Mouse (Mus musculus): ENCODE results near the gene Haus5. TPM values are rescaled to one million over a fixed set of nuclear protein-coding genes. Genes with fewer than 3 reads are reported as not detected.

The Haus5 gene
- polyA plus RNA-seq, 1 experiment from 2014 or later, result 45.2 TPM

Other genes with a start within 250 kb of the Haus5 start
- 0.72 and 1.2 TPM in 2 replicates for gene Hcst, start 245.1 kb downstream of the Haus5 start, polyA plus RNA-seq (2016; fragmentation: Nextera tagmentation; extraction: Ambion mirVana)
- 1.4 and 2.1 TPM in 2 replicates for gene Nfkbid, start 243.3 kb downstream of the Haus5 start, polyA plus RNA-seq (2016; fragmentation: Nextera tagmentation; extraction: Ambion mirVana)
- gene Aplp1, start 219.5 kb downstream of the Haus5 start, polyA plus RNA-seq (2016; fragmentation: Nextera tagmentation; extraction: Ambion mirVana), result 368 and 386 TPM in 2 replicates
- gene Kirrel2, start 207.3 kb downstream of the Haus5 start, polyA plus RNA-seq (2016; fragmentation: Nextera tagmentation; extraction: Ambion mirVana), result 13.5 and 14.6 TPM in 2 replicates
- gene Nphs1, start 206.7 kb downstream of the Haus5 start, polyA plus RNA-seq (2016; fragmentation: Nextera tagmentation; extraction: Ambion mirVana), result 2.0 and 3.3 TPM in 2 replicates
- gene Prodh2, start 171.4 kb downstream of the Haus5 start, polyA plus RNA-seq (2016; fragmentation: Nextera tagmentation; extraction: Ambion mirVana), result not detected in 2 replicates
- gene Arhgap33, start 129.9 kb downstream of the Haus5 start, polyA plus RNA-seq (2016; fragmentation: Nextera tagmentation; extraction: Ambion mirVana), result 78.3 and 90.0 TPM in 2 replicates
- gene Hspb6, start 112.8 kb downstream of the Haus5 start, polyA plus RNA-seq (2016; fragmentation: Nextera tagmentation; extraction: Ambion mirVana), result 5.4 and 6.0 TPM in 2 replicates
- gene Proser3, start 112.7 kb downstream of the Haus5 start, polyA plus RNA-seq (2016; fragmentation: Nextera tagmentation; extraction: Ambion mirVana), result 9.7 and 11.0 TPM in 2 replicates
- gene Lin37, start 105.2 kb downstream of the Haus5 start, polyA plus RNA-seq (2016; fragmentation: Nextera tagmentation; extraction: Ambion mirVana), result 52.8 and 53.4 TPM in 2 replicates
- 83.8 and 87.9 TPM in 2 replicates for gene U2af1l4, start 101.7 kb downstream of the Haus5 start, polyA plus RNA-seq (2016; fragmentation: Nextera tagmentation; extraction: Ambion mirVana)
- 16.2 and 17.1 TPM in 2 replicates for gene Gm49396, start 101.7 kb downstream of the Haus5 start, polyA plus RNA-seq (2016; fragmentation: Nextera tagmentation; extraction: Ambion mirVana)
- 137 and 143 TPM in 2 replicates for gene Psenen, start 101.4 kb downstream of the Haus5 start, polyA plus RNA-seq (2016; fragmentation: Nextera tagmentation; extraction: Ambion mirVana)
- gene Igflr1, start 99.6 kb downstream of the Haus5 start, polyA plus RNA-seq (2016; fragmentation: Nextera tagmentation; extraction: Ambion mirVana), result 4.1 and 5.7 TPM in 2 replicates
- gene Kmt2b, start 76.3 kb downstream of the Haus5 start, polyA plus RNA-seq (2016; fragmentation: Nextera tagmentation; extraction: Ambion mirVana), result 12.2 and 13.7 TPM in 2 replicates
- gene Zbtb32, start 66.1 kb downstream of the Haus5 start, polyA plus RNA-seq (2016; fragmentation: Nextera tagmentation; extraction: Ambion mirVana), result 0.22 and 0.47 TPM in 2 replicates
- gene Upk1a, start 52.1 kb downstream of the Haus5 start, polyA plus RNA-seq (2016; fragmentation: Nextera tagmentation; extraction: Ambion mirVana), result 1.6 and 1.9 TPM in 2 replicates
- 912 and 934 TPM in 2 replicates for gene Cox6b1, start 38.8 kb downstream of the Haus5 start, polyA plus RNA-seq (2016; fragmentation: Nextera tagmentation; extraction: Ambion mirVana)
- not detected in 2 replicates for gene Etv2, start 29.1 kb downstream of the Haus5 start, polyA plus RNA-seq (2016; fragmentation: Nextera tagmentation; extraction: Ambion mirVana)
- gene Rbm42, start 14.7 kb downstream of the Haus5 start, polyA plus RNA-seq (2016; fragmentation: Nextera tagmentation; extraction: Ambion mirVana), result 163 and 167 TPM in 2 replicates
- gene Pmis2, start 6.6 kb upstream of the Haus5 start, polyA plus RNA-seq (2016; fragmentation: Nextera tagmentation; extraction: Ambion mirVana), result not detected in 2 replicates
- gene 2200002J24Rik, start 33.9 kb upstream of the Haus5 start, polyA plus RNA-seq (2016; fragmentation: Nextera tagmentation; extraction: Ambion mirVana), result not detected in 2 replicates
- gene Atp4a, start 47.2 kb upstream of the Haus5 start, polyA plus RNA-seq (2016; fragmentation: Nextera tagmentation; extraction: Ambion mirVana), result 1.3 and 2.0 TPM in 2 replicates
- gene Tmem147, start 64.5 kb upstream of the Haus5 start, polyA plus RNA-seq (2016; fragmentation: Nextera tagmentation; extraction: Ambion mirVana), result 185 and 194 TPM in 2 replicates
- gene Gapdhs, start 78.7 kb upstream of the Haus5 start, polyA plus RNA-seq (2016; fragmentation: Nextera tagmentation; extraction: Ambion mirVana), result 1.4 and 1.5 TPM in 2 replicates
- 1.1 and 2.6 TPM in 2 replicates for gene Sbsn, start 86.5 kb upstream of the Haus5 start, polyA plus RNA-seq (2016; fragmentation: Nextera tagmentation; extraction: Ambion mirVana)
- gene Dmkn, start 98.8 kb upstream of the Haus5 start, polyA plus RNA-seq (2016; fragmentation: Nextera tagmentation; extraction: Ambion mirVana), result 0.24 and 0.38 TPM in 2 replicates
- not detected in 2 replicates for gene Krtdap, start 122.9 kb upstream of the Haus5 start, polyA plus RNA-seq (2016; fragmentation: Nextera tagmentation; extraction: Ambion mirVana)
- gene Ffar2, start 158.8 kb upstream of the Haus5 start, polyA plus RNA-seq (2016; fragmentation: Nextera tagmentation; extraction: Ambion mirVana), result 0.08 TPM in 1 of 2 replicates, not detected in the other
- gene Ffar3, start 191.2 kb upstream of the Haus5 start, polyA plus RNA-seq (2016; fragmentation: Nextera tagmentation; extraction: Ambion mirVana), result not detected in 2 replicates
- gene Ffar1, start 196.6 kb upstream of the Haus5 start, polyA plus RNA-seq (2016; fragmentation: Nextera tagmentation; extraction: Ambion mirVana), result not detected in 2 replicates
- 0.05 TPM in 1 of 2 replicates, not detected in the other for gene Cd22, start 215.3 kb upstream of the Haus5 start, polyA plus RNA-seq (2016; fragmentation: Nextera tagmentation; extraction: Ambion mirVana)
- gene Mag, start 249.9 kb upstream of the Haus5 start, polyA plus RNA-seq (2016; fragmentation: Nextera tagmentation; extraction: Ambion mirVana), result 0.79 and 1.2 TPM in 2 replicates

Measured in neural tube, embryonic 12.5 days (tissue).